Mouse (Mus musculus): ENCODE data around the gene Gm21976.
A peak's percentile ranks its signal among the peaks of the same experiment; 100 is the strongest.

Gene Gm21976

DNA sequence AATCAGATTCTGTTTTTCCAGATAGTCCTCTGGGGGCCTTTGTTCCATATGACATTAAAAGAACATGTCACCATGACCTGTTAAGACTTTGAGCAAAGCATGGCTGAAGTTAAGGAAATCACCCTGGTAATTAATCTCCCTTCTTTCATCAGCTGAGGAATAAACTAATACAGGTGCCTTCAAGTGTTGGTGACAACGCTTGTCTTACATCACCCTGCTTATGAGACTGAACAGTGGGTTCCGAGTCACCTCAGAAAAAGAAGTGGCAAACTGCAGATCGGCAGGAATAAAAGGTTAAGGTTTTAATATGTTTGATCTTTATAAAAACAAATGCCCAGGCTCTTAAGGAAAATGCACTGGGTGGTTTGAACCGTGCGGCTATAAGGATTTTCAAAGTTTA lies at the start of gene Gm21976:
Gene Gm21976, plus strand, starts transcription at position 202 of the 400 bp plus-strand sequence.
- no peak for DNase-seq

DNA sequence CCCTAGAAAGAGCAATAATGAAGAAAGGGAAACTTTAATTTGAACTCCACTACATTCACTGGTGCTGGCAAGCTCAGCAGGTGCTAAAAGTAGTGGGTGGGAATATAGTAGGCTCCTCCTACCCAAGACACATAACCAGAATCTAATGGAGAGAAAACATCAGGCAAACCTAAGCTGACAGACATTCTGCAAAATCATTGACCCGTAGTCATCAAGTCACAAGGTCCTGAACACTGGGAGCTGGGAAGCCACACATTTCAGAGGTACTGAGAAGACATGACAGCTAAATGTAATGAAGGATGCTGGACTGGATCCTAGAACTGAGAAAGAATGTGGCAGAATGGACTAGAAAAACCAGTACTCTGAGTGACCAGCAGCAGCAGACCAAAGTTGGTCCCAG lies 49.2 kb upstream of the Gm21976 start:
- DNase-seq, result no peak

DNA sequence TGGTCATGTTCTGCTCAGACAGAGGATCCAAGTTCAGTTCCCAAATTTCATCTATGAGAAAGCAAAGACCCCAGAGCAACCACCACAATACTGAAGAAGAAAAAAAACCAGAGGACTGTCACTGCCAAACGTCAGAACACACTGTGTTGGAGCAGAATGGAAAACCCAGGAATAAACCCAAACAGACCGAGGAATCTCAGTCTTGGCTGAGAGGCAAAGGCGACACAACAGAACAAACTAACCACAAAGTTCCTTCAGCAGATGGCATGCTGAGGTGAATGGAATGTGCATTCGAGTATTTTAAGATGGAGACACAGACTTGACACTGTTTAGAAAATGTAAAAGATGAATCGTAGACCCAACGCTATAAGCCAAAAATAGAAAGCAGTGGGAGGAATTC lies 44.2 kb upstream of the Gm21976 start:
- DNase-seq, result no peak

DNA sequence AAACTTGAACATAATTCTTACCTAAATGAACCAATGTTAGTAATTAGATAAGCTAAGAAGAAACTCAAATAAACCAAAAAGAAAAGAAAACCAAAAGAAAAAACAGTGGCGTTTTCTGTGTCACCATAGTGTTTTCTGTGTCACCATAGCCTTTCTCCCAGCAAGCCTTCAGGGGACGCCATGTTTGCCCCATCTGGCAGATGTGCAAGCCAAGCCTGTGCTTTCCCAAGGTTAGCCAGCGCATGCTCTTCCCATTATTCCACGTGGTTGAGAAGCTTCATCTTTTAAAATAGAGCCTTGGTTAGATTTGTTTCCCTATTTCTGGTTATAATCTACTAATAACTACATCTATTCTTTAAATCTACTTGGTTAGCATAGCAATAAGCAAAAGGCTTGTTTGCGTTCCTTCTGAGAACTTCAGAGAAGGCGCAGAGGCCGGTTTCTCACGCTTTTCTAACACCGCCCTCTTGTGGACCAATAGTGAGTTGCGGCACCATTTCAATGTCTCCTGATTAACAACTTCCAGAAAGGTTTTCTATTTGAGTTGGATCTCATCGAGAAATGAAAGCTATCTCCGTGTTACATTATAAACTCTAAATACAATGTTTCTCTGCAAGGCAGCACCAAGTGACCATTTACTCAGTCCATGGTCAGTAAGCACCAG lies 39.6 kb upstream of the Gm21976 start:
- peak in 1 of 2 experiments; percentile 50 for DNase-seq

DNA sequence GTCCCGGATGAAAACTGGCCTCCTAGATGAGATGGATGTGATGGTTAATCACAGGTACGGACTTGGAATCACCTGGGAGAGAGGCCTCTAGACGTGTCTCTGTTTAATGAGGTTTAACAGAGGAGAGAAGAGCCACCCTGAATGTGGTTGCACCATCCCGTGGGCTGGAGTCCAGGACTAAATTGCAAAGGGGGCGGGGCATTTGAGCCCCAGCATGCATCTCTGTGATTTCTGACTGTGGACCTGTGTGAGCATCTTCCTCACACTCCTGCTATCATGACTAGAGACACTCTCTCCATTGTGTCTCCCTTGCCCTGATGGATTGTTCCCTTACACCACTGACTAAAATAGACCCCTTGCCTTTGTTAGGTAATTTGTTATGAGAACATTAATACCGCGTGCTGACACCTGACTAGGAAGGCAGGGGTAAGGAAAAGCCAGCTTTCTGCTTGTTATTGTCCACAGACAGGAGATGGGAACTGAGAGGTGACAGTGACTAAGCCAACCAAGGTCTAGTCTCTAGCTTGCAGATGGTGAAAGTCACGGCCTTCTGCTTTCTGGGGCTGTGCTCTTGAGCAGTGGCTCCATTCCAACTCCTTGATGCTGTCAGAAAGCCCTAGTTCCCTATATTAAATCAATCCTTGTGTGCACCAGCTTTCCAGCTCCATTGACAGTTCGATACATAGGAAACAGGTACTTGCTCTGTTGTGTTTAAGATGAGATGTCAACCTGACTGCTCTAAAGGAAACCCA lies 38.0 kb upstream of the Gm21976 start:
- no peak for DNase-seq

DNA sequence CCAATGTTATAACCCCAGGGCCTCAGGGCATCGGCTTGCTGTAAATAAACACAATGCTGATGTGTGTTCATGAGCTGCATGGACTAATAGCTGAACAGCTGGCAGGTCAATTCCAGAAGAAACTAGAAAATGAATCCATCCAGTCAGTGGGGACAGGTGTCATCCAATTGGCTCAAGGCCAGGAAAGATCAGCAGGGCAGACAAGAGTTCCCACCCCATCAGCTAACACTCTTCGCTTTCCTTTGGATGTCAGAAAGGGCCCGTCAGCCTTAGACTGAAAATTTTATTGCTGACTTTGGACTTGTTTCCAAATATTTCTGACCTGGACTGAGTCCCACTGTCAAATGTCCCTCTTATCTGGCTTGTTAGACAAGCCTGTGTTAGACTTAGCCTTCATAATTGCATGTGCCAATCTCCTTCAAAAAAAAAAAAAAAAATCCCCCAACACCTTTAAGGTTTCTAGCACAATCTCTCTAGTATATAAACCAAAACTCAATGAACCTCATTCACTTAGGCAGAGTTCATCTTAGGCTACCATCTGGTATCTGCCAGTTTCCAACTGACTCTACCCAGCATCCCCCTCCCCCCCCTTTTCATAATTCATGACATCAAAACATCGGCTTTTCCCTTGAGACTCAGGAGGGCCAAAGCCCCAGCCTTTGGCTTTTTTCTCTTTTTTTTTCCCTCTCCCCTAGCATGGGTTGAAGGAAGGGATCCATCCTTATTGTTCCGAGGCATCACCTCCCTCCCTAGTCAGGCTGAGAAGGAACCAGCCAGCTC lies 34.9 kb upstream of the Gm21976 start:
- no peak for DNase-seq

DNA sequence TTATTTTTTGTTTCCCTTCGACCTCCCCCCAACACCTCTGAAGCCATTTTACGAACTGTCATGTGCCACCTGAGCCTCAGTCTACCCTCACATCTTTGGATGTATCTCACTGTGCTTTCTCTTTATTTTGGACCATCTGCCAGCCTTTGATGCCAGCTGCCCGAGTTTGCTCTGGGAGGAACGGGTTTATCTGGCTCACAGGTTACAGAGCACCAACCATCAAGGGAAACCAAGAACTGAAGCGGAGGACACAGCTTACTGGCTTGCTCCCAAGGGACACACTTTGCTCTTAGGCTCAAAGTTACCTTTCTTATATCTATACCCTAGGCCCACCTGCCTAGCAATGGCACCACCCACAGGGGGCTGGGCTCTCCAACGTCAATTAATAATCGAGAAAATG lies 34.3 kb upstream of the Gm21976 start:
- DNase-seq, result no peak

DNA sequence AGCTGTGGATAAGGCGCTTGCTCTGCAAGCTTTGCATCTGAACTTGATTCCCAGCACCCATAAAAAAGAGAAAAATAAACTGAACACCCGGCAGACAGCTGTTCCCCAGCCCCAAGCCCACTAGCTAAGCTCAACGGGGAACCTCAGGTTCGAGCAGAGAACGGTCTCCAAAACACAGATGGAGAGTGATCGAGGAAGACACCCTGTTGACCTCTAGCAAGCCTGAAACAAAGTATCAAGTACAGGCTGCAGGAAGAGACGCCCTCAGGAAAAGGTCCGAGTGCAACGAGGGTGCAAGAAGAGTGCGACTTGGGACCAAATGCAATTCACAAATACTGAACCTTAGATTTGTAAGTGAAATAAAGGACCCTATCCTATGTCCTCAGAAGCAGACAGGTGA lies 30.1 kb upstream of the Gm21976 start:
- no peak for DNase-seq

DNA sequence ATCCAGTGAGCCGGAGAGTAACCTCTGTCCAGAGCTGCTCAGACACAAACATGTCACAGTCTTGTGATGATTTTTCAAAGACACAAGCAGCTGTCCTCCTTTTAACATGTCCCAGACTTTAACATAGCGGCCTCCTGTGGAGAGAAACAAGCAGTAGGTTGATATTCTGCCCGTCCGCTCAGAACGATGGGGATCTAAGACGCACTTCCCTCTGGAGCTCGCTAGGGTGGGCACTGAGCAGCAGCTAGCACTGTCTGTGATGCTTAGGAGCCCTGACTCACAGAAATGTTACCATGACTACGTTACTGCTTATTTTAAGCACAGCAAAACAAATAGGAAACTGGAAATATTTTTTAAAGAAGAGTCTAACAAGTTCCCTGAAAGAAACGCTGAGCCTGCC lies 24.8 kb upstream of the Gm21976 start:
- no peak for DNase-seq

DNA sequence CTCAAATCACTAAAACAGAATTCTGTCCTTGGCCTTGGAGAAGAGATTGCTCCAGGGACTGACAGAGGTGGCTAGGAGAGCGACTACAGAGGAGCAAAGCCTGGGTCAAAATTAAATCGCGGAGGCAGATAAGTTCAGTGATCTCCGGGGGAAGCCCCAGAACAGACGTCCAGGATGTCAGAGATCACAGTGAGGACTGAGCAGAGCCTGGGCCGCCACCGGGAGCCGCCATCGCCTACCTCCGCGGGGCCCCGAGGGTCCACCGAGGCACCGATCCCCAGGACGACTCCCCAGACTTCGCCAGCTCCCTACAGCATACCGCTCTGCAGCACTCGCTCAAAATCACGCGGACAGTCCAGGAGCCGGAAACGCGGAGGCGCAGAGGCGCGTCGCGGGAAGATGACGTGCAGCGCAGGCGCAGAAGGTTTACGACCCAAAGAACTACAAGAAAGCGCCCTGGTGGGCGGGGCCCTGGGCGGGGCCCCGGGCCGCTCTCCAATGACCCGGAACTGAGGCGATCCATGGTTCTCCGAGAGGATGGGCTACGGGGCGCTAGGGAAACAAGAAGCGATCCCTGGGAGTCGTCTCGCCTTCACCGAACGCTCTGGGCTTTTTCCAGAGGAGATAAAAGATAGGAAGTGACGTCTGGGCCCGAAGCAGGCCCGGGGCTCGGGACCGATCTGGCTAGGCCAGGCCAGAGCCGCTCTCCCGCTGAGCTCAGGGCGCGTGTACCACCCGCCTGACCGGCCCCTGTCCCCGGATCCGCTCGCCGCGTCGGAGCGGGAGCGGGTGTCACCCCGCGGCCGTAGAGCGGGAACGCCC lies 16.8 kb upstream of the Gm21976 start, which contains the start of the genes Utp15 and Ankra2:
Gene Utp15, minus strand, starts transcription at position 406 of the 822 bp plus-strand sequence.
Gene Ankra2, plus strand, starts transcription at position 439 of the 822 bp plus-strand sequence.
- DNase-seq, result peak; percentile 94 to 97

DNA sequence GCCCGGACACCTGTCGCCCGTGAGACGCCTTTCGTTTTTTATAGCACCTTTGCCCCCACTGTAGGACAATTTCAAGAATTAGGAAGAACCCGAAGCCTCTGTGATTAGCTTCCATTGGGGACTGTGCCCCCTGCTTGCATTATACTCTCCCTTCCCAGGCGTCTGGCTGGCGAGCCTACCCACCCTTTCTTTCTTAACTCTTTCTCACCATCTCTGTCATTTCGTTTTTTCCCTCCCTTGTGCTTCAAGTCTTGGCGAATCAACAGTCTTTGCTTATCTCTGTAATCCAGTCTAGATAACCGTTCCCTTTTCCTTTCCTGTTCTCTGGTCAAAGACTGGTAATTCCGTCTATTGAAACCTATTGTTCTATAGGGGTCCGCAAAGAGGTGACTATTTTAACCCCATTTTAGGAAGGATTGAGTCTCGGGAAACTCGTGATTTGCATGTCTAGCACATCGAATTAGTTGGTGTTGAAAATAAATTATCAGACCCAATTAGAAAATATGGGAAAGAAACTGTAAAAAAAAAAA lies 16.2 kb upstream of the Gm21976 start:
- DNase-seq, result no peak

DNA sequence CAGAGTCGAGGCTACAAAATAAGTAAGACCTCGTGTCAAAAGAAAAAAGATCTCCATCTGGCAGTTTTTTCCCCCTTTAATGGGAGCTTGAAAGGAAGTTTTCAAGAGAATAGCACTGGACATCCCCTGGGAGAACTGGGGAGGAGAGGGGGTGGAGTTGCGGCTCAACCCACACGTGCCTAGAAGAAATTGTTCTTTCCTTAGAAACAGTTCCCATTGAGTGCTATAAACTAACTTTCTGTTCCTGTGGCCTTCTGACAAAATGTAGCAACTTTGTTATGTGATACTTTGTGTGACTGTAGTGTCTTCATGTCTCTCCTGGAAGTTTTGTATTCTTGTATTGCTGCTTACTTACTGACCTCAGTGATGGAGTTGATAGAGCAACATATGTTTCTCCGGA lies 15.6 kb upstream of the Gm21976 start:
- DNase-seq, result no peak

DNA sequence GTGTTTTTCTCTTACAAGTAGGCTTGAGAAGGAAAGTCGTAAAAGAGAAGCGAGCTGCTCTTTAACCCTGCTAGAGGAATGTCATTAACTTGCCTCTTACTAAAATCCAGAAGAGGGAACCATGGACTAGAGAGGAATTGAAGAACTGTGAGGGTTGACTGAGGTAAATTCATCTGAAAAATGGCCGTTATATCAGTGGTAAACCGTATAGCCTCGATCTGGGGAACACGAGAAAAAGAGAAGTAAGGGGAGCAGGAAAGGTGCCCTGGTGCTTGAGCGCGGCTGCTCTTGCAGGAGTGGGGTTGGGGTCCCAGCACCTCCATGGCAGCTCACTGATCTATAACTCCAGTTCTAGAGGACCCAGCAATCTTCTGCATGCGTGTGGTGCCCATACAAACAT lies 5.7 kb upstream of the Gm21976 start:
- no peak for DNase-seq

DNA sequence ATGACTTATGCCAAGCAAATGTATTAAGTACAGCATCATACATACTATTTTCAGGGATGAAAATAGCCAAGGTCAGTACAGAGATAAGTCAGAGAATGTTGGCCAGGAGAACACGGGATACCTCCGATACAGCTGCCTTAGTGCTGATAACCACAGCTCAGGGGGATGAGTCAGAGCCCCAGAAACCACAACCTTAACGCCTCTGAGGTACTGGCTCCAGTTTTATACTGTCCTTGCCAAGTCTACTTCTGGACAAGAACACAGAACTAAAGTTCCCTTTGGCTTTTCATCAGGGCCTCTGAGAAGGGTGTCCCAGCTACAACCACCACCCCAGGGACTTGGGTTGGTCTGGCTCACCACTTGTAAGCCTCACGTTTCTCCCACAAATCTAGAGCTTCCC lies 4.0 kb upstream of the Gm21976 start:
- DNase-seq, result no peak

DNA sequence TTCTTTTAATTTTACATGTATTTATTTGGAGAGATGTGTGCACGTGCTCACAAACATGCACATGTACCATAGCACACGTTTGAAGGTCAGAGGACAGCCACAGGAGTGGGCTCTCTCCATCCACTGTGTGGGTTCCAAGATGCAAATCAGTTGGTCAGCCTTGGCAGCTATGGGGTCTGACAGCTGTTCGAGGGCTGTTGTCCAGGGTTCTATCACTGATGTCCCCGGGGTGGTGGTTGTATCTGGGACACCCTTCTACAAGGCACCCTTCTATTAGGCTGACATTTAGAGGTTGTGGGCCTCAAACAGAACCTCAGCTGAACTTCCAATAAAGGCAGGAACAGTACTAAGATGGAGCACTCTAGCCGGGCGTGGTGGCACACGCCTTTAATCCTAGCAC lies 3.4 kb upstream of the Gm21976 start:
- no peak for DNase-seq

DNA sequence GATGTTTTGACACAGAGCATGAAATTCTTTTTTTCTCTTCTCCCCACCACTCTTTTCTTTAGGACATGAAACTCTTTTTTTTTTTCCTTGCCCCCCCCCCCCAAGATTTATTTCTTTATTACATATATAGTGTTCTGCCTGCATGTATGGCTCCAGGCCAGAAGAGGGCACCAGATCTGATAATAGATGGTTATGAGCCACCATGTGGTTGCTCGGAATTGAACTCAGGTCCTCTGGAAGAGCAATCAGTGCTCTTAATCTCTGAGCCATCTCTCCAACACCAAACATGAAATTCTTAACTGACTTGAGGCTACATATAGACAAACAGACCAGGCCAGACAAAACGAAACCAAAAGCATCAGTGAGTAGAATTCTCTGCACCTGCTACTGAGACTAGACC lies 2.2 kb upstream of the Gm21976 start:
- DNase-seq, result no peak

DNA sequence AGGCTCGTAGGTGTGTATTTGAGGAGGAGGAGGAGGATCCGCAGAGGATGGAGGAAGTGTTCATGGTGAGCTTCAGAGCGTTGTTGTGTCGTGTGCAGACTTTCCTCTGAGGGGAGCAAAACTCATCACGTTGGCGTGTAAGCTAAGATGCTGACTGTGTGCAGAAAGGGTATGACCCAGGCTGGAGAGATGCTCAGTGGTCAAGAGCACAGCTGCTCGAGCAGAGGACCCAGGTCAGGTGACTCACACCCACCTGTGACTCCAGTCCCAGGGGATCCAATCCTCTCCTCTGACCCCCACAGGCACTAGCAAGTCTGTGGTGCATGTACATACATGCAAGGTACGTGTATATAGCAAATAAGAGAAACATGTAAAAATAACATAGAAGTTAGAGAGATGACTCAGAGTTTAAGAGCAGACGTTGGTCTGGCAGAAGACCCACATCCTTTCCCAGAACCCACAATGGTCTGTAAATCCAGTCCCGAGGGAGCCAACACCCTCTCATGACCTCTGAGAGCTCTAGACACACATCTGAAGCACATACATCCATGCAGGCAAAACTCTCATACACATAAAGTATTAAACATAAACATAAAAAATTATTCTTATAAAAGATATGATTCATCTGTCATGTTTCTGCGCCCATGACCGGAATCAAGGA lies 1.4 kb downstream of the Gm21976 start:
- no peak for DNase-seq

DNA sequence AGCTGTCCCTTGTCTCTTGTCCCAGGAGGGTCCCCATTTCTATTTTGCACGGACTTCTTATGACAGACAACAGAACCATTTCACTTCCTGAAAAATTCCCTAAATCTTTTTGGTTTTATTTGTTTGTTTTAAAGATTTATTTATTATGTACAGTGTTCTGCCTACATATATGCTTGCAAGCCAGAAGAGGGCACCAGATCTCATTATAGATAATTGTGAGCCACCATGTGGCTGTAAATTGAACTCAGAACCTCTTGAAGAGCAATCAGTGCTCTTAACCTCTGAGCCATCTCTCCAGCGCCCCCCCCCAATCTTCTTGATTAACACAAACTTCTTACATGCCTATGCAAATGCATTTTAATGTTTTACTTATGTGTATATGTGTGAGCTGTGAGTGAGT lies 11.0 kb downstream of the Gm21976 start:
- DNase-seq, result no peak

DNA sequence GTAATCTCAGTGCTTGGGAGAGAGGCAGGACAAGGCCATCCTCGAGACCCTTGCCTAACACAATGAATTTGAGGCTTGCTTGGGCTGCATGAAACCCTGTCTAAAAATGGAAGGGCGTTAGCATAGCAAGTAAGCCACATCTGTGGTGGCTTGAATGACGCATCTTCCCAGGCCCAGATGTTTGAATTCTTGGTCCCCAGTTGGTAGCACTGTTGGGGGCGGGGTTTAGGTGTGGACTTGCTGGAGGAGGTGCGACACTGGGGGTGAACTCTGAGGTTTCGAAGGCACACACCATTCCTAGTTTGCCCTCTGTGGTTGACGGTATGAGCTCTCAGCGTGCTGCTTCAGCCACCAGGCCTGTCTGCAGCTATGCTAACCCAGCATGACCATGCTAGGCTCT lies 12.0 kb downstream of the Gm21976 start:
- no peak for DNase-seq

DNA sequence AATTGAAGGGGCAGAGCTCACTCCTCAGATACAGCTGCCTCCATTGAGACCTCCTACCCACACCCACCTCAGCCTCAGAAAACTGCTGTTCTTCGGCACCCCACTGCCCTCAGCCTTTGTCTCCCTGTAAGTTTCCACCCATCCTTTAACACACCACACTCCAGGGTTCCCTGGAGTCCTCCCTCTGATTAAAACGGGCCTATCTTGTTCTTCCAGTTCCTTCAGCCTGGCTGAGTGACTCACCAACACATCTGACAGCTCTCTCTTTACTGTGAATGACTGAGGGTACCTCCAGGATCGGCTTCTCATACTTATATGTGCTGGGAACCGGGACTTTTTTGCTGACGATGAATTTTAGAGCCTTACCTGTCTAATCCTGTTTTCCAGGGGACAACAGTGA lies 16.4 kb downstream of the Gm21976 start:
- no peak for DNase-seq

DNA sequence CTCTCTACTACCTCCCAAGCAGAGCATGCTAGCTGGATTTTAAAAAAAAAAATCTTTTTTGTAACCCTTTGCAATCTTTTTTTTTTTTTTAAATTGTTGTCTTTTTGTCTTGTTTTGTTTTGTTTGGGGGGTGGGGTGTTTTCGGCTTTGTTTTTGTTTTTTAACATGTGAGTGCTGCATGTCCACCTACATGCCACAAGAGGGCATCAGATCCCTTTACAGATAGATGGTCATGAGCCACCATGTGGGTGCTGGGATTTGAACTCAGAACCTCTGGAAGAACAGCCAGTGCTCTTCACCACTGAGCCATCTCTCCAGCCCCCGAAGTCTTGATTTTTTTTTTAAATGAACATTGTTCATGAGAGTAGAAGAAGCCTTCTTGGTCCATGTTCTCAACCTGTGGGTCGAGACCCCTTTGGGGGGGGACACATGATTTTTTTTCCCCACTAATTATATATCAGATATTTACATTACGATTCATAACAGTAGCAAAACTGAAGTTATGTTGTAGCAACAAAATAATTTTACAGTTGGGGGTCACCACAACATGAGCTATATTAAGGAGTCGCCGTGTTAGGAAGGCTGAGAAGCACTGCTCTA lies 18.3 kb downstream of the Gm21976 start:
- DNase-seq, result no peak

Measured in spleen, adult 18-20 months (tissue).